19 mouse cellular contexts compared by ENCODE assay signal in the genomic region with DNA sequence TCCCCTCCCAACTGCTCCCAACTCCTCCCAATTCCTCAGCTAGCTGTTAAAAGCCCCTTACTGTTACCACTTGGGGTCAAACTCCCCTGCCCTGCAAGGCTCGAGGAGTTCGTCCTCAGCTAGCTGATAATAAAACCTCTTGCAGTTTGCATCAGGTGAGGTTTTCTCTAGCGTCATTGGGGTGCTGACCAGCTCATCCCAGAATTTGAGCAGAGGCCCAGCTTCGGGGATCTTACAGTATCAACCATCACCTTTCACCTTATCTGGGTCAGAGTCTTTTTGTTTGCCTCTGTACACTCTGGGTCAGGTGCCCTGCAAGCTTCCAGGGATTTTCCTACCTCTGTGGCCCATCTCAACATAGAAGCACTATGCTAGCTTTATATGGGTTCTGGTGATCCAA. TPM values are rescaled to one million over a fixed set of nuclear protein-coding genes. Genes with fewer than 3 reads are reported as not detected.
"Had no signal": no experiment of that assay in that cellular context is flagged by ENCODE, and none has a peak within 500 bp of the region (broad histone marks: within the 10 kb centered on the region; RNA-seq: fewer than 3 reads in every experiment).

No protein-coding gene starts in this region.

- H3K36me3 ChIP-seq: neural tube, embryonic 13.5 days; neural tube, embryonic 15.5 days; stomach, embryonic 15.5 days had no signal

- H3K4me3 ChIP-seq: neural tube, embryonic 13.5 days; neural tube, embryonic 15.5 days; stomach, embryonic 15.5 days had no signal

- DNase-seq: retina, postnatal 1 day; right cerebral cortex, adult 18-20 months; right cerebral cortex, postnatal 14 days; right cerebral cortex, postnatal 25 days; right cerebral cortex, postnatal 4 days; spleen, adult 18-20 months; thymus, adult 18-20 months; thymus, adult 2 months; thymus, postnatal 14 days; thymus, postnatal 25 days; thymus, postnatal 36 days; thymus, postnatal 4 days had no signal

- H3K9me3 ChIP-seq: neural tube, embryonic 13.5 days; neural tube, embryonic 15.5 days; stomach, embryonic 15.5 days had no signal

- H3K27ac ChIP-seq: neural tube, embryonic 13.5 days; neural tube, embryonic 15.5 days; stomach, embryonic 15.5 days; stomach, postnatal 0 days had no signal

RNA-seq across cellular contexts. Expression of a gene that starts 4.1 kb away (rescaled TPM):
- total RNA-seq: neutrophil, adult 5-6 weeks had no signal
- polyA plus RNA-seq: stomach, embryonic 16.5 days; urinary bladder, adult 2 months had no signal
